Mouse (Mus musculus) brain, embryonic 14.5 days (tissue): Measurements from ENCODE around the gene Usp34. TPM values are rescaled to one million over a fixed set of nuclear protein-coding genes. Genes with fewer than 3 reads are reported as not detected.
"Not testable (repeated sequence)": the region's sequence is repeated elsewhere in the genome, so short reads cannot be mapped to it uniquely, and the experiment has no call there.

ENCODE experiments used
- DNase-seq: peaks from one replicate; pipeline ENCODE4 v3.0.0-alpha.2; 2011; ENCODE audit warnings: low read depth
- CTCF ChIP-seq: fragments of 200-500 bp; IDR thresholded peaks from 2 replicates; pipeline ENCODE4 v1.5.1; 2012; ENCODE audit warnings: inconsistent platforms, mild to moderate bottlenecking, moderate library complexity, borderline replicate concordance; ENCODE audit not compliant: insufficient read depth, insufficient read length; ENCODE audit errors: extremely low read depth
- POLR2A ChIP-seq: fragments of 200-500 bp; IDR thresholded peaks from 2 replicates; pipeline ENCODE4 v1.6.1; 2012; ENCODE audit warnings: mild to moderate bottlenecking, inconsistent platforms, borderline replicate concordance; ENCODE audit not compliant: poor library complexity, insufficient read depth, insufficient read length, severe bottlenecking; ENCODE audit errors: extremely low read depth
- polyA plus RNA-seq: library from polyadenylated mRNA; depleted of rRNA; stranded (reverse); fragments of >200 nt; gene quantifications from 2 replicates; pipeline ENCODE4 v1.2.3, GENCODE M21; 2012; rRNA removed

The Usp34 gene
- 41.8 and 57.6 TPM in 2 replicates for polyA plus RNA-seq

GRCm38 (mm10) chr11:23306764-23307565, at the start of gene Usp34:
Gene Usp34 (plus strand): TSS chr11:23306895.
- peak; percentile 65 for DNase-seq
- TF ChIP-seq POLR2A: no peak
- TF ChIP-seq CTCF: no peak

- no peak for DNase-seq
- TF ChIP-seq CTCF: no peak
- TF ChIP-seq POLR2A: no peak
Observed at GRCm38 (mm10) chr11:23259073-23259472, 47.6 kb upstream of the Usp34 start.

GRCm38 (mm10) chr11:23259481-23259880, 47.2 kb upstream of the Usp34 start:
- TF ChIP-seq CTCF: no peak
- DNase-seq: no peak

- TF ChIP-seq CTCF (no peak), POLR2A (no peak)
- no peak for DNase-seq
Observed at GRCm38 (mm10) chr11:23260186-23260585, 46.5 kb upstream of the Usp34 start.

GRCm38 (mm10) chr11:23261490-23261889, 45.2 kb upstream of the Usp34 start:
- DNase-seq: no peak

GRCm38 (mm10) chr11:23264949-23265348, 41.7 kb upstream of the Usp34 start:
- DNase-seq: no peak
- no peak for TF ChIP-seq CTCF
- no peak for TF ChIP-seq POLR2A

More at GRCm38 (mm10) chr11:23261490-23261889, 45.2 kb upstream of the Usp34 start:
- TF ChIP-seq CTCF: no peak
- TF ChIP-seq POLR2A: no peak

- peak; percentile 41; the same call in 1 of the 2 replicates for TF ChIP-seq CTCF
- TF ChIP-seq POLR2A: no peak
- DNase-seq: peak; percentile 87
Observed at GRCm38 (mm10) chr11:23271770-23272724, 34.6 kb upstream of the Usp34 start.

- TF ChIP-seq CTCF (no peak), POLR2A (no peak)
- DNase-seq: no peak
Observed at GRCm38 (mm10) chr11:23275780-23276179, 30.9 kb upstream of the Usp34 start.

- TF ChIP-seq POLR2A (no peak), CTCF (no peak)
- no peak for DNase-seq
Observed at GRCm38 (mm10) chr11:23284469-23284868, 22.2 kb upstream of the Usp34 start.

- DNase-seq: not testable (repeated sequence)
Observed at GRCm38 (mm10) chr11:23288866-23289265, 17.8 kb upstream of the Usp34 start.

- TF ChIP-seq CTCF: no peak
- no peak for TF ChIP-seq POLR2A
- DNase-seq: no peak
Observed at GRCm38 (mm10) chr11:23297379-23297778, 9.3 kb upstream of the Usp34 start.

- TF ChIP-seq POLR2A: no peak
- no peak for DNase-seq
Observed at GRCm38 (mm10) chr11:23298301-23298700, 8.4 kb upstream of the Usp34 start.

- no peak for TF ChIP-seq POLR2A
- TF ChIP-seq CTCF: no peak
Observed at GRCm38 (mm10) chr11:23299910-23300309, 6.8 kb upstream of the Usp34 start.

More at GRCm38 (mm10) chr11:23299910-23300309, 6.8 kb upstream of the Usp34 start:
- DNase-seq: no peak
